Mouse (Mus musculus) hindbrain, embryonic 12.5 days (tissue): ENCODE results near the gene Auh. TPM values are rescaled to one million over a fixed set of nuclear protein-coding genes. Genes with fewer than 3 reads are reported as not detected.
A peak's percentile ranks its signal among the peaks of the same experiment; 100 is the strongest.

ENCODE experiments used
- ATAC-seq: fragments of 200-750 bp; cut with Nextera tagmentation; 2 replicates; pipeline ENCODE4 v1.8.0; 2017; ENCODE audit warnings: moderate TSS enrichment; ENCODE audit not compliant: low FRiP score
- H3K27ac ChIP-seq: fragments of 300-500 bp; sonication (generic); 2 replicates; pipeline ENCODE4 v1.5.1; 2016; ENCODE audit warnings: mild to moderate bottlenecking
- H3K27me3 ChIP-seq: fragments of 300-500 bp; sonication (generic); 2 replicates; pipeline ENCODE4 v1.6.1; 2016; ENCODE audit warnings: mild to moderate bottlenecking
- H3K36me3 ChIP-seq: fragments of 300-500 bp; sonication (generic); 2 replicates; pipeline ENCODE4 v1.6.1; 2016; ENCODE audit warnings: mild to moderate bottlenecking
- H3K4me1 ChIP-seq: fragments of 300-500 bp; sonication (generic); 2 replicates; pipeline ENCODE4 v1.6.1; 2016
- H3K4me2 ChIP-seq: fragments of 300-500 bp; sonication (generic); replicated peaks from 2 replicates; pipeline ENCODE4 v1.6.1; 2016; ENCODE audit warnings: mild to moderate bottlenecking
- H3K4me3 ChIP-seq: fragments of 300-500 bp; sonication (generic); 2 replicates; pipeline ENCODE4 v1.5.1; 2016; ENCODE audit warnings: mild to moderate bottlenecking
- H3K9ac ChIP-seq: fragments of 300-500 bp; sonication (generic); 2 replicates; pipeline ENCODE4 v1.6.1; 2016; ENCODE audit warnings: mild to moderate bottlenecking, moderate library complexity
- H3K9me3 ChIP-seq: fragments of 300-500 bp; sonication (generic); replicated peaks from 2 replicates; pipeline ENCODE4 v1.6.1; 2016; ENCODE audit warnings: mild to moderate bottlenecking
- WGBS: fragments of 180-500 bp; shearing (Covaris S2); methylation state at CpG from one replicate; pipeline ENCODE4 v1.1.7; 2016; 5-methylcytosine and 5-hydroxymethylcytosine counted together
- polyA plus RNA-seq: library from polyadenylated mRNA; unstranded; fragments of >200 nt; fragmentation: Nextera tagmentation; extraction: Ambion mirVana; gene quantifications from 2 replicates; pipeline ENCODE4 v1.2.1, GENCODE M21; 2016

Auh gene
- polyA plus RNA-seq, 1 experiment from 2014 or later: 47.7 TPM

DNA sequence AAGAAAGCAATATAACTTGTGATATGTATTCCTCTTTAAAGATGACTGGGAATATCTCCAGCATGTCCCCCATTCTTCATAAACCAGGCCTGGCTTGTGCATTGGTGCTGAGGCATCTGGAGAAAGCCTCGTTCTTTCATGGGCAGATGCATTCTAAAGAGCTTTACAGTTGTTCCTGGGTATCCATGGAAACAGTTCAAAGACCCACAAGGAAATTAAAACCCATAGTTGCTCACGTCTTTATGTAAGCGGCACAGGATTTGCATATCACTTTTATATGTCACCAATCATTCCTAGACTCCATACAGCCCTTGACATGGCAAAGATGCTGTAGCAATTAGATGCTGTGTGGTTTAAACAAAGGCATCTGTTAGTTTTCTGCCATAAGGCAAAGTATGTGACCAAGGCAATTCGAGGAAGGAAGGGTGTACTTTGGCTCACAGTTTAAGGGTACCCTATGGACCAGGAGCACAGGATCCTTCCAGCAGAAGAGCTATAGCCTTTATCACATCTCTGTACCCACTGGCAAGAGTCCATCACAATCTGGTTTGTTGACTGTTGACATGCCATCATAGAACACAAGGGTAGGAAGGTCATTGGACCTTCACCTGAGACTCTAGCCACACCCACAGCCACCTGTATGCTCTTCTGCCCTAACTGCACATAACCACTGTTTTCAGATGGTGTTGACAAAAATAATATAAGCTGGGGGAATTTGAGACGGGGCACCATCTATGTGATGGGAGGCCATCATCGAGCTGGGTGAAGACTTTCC lies 24.5 kb upstream of the Auh start:
- WGBS: 68% methylated on average over 6 of the region's 6 CpGs
- Histone ChIP-seq H3K4me1 (no peaks in the 10 kb centered on the region), H3K4me3 (no peak overlapping the region), H3K9ac (no peak overlapping the region), H3K4me2 (no peak overlapping the region), H3K27ac (no peak overlapping the region), H3K27me3 (no peaks in the 10 kb centered on the region), H3K9me3 (no peaks in the 10 kb centered on the region), H3K36me3 (no peaks in the 10 kb centered on the region)
- ATAC-seq: no peak

DNA sequence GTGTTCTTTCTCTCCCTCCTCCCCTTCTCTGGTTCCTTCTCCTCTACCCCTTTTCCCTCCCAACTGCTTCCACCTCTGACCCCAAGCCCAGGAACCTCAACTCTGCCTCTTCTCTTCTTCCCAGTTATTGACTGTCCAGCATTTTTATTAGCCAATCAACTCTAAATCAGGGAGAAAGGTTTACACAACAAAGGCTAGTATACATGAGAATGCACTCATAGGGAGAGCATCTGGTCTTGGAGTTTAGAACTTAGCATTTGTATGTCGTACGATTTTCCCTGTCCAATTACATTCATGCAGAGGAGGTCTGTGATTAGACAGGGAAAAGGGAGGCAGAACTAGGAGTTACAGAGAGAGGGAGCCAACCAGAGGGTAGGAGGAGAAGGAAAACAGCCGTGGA lies 19.7 kb upstream of the Auh start:
- H3K4me3 ChIP-seq: no peak overlapping the region
- H3K4me2 ChIP-seq: no peak overlapping the region
- no peak overlapping the region for H3K9ac ChIP-seq
- WGBS: 86% methylated on average over 3 of the region's 3 CpGs
- H3K9me3 ChIP-seq: no peaks in the 10 kb centered on the region
- no peak for ATAC-seq
- H3K36me3 ChIP-seq: no peaks in the 10 kb centered on the region
- no peak overlapping the region for H3K27ac ChIP-seq
- H3K4me1 ChIP-seq: no peaks in the 10 kb centered on the region
- no peaks in the 10 kb centered on the region for H3K27me3 ChIP-seq

DNA sequence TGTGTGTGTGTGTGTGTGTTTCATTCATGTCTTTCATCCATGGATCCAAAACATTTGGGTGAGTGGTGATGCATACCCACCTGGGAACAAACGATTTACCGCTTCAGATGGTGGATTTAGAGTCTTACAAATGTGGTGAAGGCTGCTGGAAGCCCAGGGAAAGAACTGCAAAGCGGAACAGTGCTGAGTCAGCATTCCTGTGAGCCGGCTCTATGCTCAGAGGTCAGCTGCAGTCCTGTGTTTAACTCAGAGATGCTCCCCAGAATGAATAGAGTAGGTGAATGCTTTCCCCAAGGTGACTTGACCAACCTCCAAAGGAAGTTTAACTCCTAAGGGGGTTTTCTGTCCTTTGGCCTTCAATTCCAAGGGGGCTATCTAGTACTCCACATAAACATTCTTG lies 18.1 kb upstream of the Auh start:
- WGBS: 69% methylated on average over 4 of the region's 4 CpGs
- H3K9me3 ChIP-seq: no peaks in the 10 kb centered on the region
- H3K9ac ChIP-seq: no peak overlapping the region
- H3K27ac ChIP-seq: no peak overlapping the region
- ATAC-seq: no peak
- H3K4me2 ChIP-seq: no peak overlapping the region
- H3K4me1 ChIP-seq: 0 out of 2 replicates have a peak, but pooled peaks cover 4% of the 10 kb centered on the region
- no peak overlapping the region for H3K4me3 ChIP-seq
- no peaks in the 10 kb centered on the region for H3K36me3 ChIP-seq
- H3K27me3 ChIP-seq: no peaks in the 10 kb centered on the region

GRCm38 (mm10) chr13:52945769-52946168 lies 16.3 kb upstream of the Auh start:
- Histone ChIP-seq H3K4me2 (no peak overlapping the region), H3K4me3 (no peak overlapping the region), H3K36me3 (no peaks in the 10 kb centered on the region), H3K4me1 (0 out of 2 replicates have a peak, but pooled peaks cover 4% of the 10 kb centered on the region), H3K9ac (no peak overlapping the region), H3K27me3 (no peaks in the 10 kb centered on the region), H3K9me3 (no peaks in the 10 kb centered on the region), H3K27ac (no peak overlapping the region)
- no peak for ATAC-seq
- WGBS: 81% methylated on average over 9 of the region's 9 CpGs

- H3K4me3 ChIP-seq: no peak overlapping the region
- 83% methylated on average over 4 of the region's 4 CpGs for WGBS
Observed at GRCm38 (mm10) chr13:52944116-52944515, 14.6 kb upstream of the Auh start.

GRCm38 (mm10) chr13:52942876-52943388 lies 13.5 kb upstream of the Auh start:
- H3K4me3 ChIP-seq: no peak overlapping the region
- no peak overlapping the region for H3K9ac ChIP-seq

More at GRCm38 (mm10) chr13:52944116-52944515, 14.6 kb upstream of the Auh start:
- H3K4me2 ChIP-seq: no peak overlapping the region
- H3K4me1 ChIP-seq: 0 out of 2 replicates have a peak, but pooled peaks cover 4% of the 10 kb centered on the region
- ATAC-seq: no peak
- no peaks in the 10 kb centered on the region for H3K36me3 ChIP-seq
- H3K27me3 ChIP-seq: no peaks in the 10 kb centered on the region
- no peak overlapping the region for H3K27ac ChIP-seq
- H3K9ac ChIP-seq: no peak overlapping the region
- H3K9me3 ChIP-seq: no peaks in the 10 kb centered on the region

GRCm38 (mm10) chr13:52940956-52941355 lies 11.5 kb upstream of the Auh start:
- WGBS: 77% methylated on average over 7 of the region's 7 CpGs
- H3K27me3 ChIP-seq: no peaks in the 10 kb centered on the region
- H3K36me3 ChIP-seq: no peaks in the 10 kb centered on the region
- no peaks in the 10 kb centered on the region for H3K9me3 ChIP-seq
- no peak overlapping the region for H3K27ac ChIP-seq
- no peak overlapping the region for H3K4me2 ChIP-seq
- no peak overlapping the region for H3K4me3 ChIP-seq
- H3K9ac ChIP-seq: no peak overlapping the region
- H3K4me1 ChIP-seq: peaks cover 4% of the 10 kb centered on the region; the same call in 1 of the 2 replicates
- ATAC-seq: no peak

More at GRCm38 (mm10) chr13:52942876-52943388, 13.5 kb upstream of the Auh start:
- no peak overlapping the region for H3K4me2 ChIP-seq
- no peaks in the 10 kb centered on the region for H3K9me3 ChIP-seq
- H3K27me3 ChIP-seq: no peaks in the 10 kb centered on the region
- H3K36me3 ChIP-seq: no peaks in the 10 kb centered on the region
- 0 out of 2 replicates have a peak, but pooled peaks cover 4% of the 10 kb centered on the region for H3K4me1 ChIP-seq
- no peak for ATAC-seq
- H3K27ac ChIP-seq: no peak overlapping the region
- WGBS: 46% methylated on average over 1 of the region's 1 CpGs

DNA sequence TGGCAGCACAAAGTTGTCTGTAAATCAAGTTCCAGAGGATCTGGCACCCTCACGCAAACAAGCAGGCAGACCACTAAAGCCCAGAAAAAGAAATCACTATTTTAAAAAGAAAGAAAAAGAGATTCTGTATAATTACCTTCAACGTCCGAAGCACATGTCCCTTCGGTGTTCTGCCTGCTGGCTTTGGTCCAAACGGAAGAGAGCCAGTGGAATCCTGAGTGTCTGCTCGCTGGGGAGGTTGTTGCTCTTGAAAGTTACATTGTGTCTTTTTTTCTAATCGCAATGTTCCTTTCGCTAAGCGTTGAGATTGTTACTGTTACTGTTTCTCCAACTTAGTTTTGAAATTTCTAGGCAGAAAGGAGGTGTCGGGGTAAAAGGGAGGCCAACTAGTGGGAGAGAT lies 1.1 kb upstream of the Auh start:
- Histone ChIP-seq H3K9ac (no peak overlapping the region), H3K4me2 (no peak overlapping the region), H3K4me3 (no peak overlapping the region), H3K36me3 (no peaks in the 10 kb centered on the region), H3K27me3 (no peaks in the 10 kb centered on the region), H3K27ac (no peak overlapping the region), H3K9me3 (no peaks in the 10 kb centered on the region), H3K4me1 (peaks cover 21% of the 10 kb centered on the region)
- WGBS: 55% methylated on average over 10 of the region's 10 CpGs
- no peak for ATAC-seq

DNA sequence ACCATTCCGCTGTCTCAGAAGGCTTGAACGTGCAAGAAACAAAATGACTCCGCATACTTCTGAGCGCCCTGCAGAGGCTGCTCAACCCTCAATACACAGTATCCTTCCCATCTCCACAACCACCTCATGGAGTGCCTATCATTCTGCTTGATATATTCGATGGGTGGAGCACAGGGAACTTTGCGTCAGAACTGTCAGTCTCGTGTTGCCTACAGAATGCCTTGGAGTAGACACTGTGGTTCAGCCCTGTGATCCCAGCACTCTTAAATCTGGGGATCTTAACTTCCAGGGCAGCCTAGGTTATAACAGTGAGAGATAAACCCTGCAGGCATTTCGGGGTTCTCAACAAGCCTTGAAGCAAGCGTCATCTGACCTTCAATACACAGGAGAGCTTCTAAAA lies 1.1 kb downstream of the Auh start:
- H3K9ac ChIP-seq: peak overlapping the region; percentile 75; the same call in 1 of the 2 replicates
- ATAC-seq: no peak
- H3K27me3 ChIP-seq: no peaks in the 10 kb centered on the region

DNA sequence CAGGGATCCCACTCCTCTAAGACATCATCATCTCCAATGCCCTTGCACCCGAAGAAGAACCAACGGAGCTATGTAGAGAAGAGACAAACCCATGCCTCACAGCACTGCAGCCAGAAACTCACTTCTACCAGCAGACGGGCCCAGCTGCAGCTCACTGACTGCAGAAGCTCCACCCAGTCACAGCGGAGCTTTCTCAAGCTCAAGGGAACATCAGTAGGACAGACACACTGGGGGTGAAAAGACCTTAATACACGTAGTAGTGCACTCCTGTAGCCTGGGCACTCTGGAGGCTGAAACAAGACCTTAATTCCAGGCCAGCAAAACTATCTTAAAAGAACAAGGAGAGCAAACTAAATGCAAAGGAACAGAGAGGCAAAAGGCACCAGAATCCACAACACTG lies 5.0 kb downstream of the Auh start:
- Histone ChIP-seq H3K27me3 (no peaks in the 10 kb centered on the region), H3K9ac (no peak overlapping the region), H3K9me3 (no peaks in the 10 kb centered on the region), H3K4me3 (no peak overlapping the region), H3K4me1 (peaks cover 23% of the 10 kb centered on the region), H3K4me2 (no peak overlapping the region), H3K27ac (no peak overlapping the region), H3K36me3 (no peaks in the 10 kb centered on the region)
- WGBS: 71% methylated on average over 5 of the region's 5 CpGs
- no peak for ATAC-seq

More for the DNA sequence above, 1.1 kb downstream of the Auh start:
- Histone ChIP-seq H3K4me3 (peak overlapping the region; percentile 83), H3K9me3 (no peaks in the 10 kb centered on the region), H3K4me1 (peaks cover 21% of the 10 kb centered on the region), H3K36me3 (no peaks in the 10 kb centered on the region), H3K27ac (no peak overlapping the region), H3K4me2 (peak overlapping the region; percentile 59)
- WGBS: 74% methylated on average over 9 of the region's 9 CpGs

DNA sequence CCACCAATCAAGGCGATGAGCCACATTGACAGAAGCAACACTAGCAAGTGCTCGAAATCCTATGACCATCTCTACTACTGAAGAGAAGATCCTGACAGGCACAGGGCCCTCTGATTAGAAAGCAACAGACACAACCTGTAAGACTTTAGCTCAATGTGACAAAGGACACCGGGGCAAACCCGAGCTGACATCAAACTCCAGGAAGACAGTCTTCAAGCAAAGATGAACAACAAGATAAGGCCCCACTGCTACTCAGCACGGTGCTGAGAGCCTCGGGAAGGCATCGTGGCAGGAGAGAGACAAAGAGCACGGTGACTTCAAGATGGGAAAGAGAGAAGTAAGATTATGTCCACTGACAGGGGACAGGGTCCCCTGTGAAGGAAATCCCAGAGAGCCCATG lies 7.5 kb downstream of the Auh start:
- H3K4me2 ChIP-seq: no peak overlapping the region
- peaks cover 6% of the 10 kb centered on the region; the same call in 1 of the 2 replicates for H3K4me1 ChIP-seq
- ATAC-seq: no peak
- 82% methylated on average over 8 of the region's 8 CpGs for WGBS
- H3K9ac ChIP-seq: no peak overlapping the region
- H3K36me3 ChIP-seq: no peaks in the 10 kb centered on the region
- no peak overlapping the region for H3K27ac ChIP-seq
- H3K27me3 ChIP-seq: no peaks in the 10 kb centered on the region
- no peaks in the 10 kb centered on the region for H3K9me3 ChIP-seq
- no peak overlapping the region for H3K4me3 ChIP-seq

- Histone ChIP-seq H3K36me3 (no peaks in the 10 kb centered on the region), H3K9me3 (no peaks in the 10 kb centered on the region), H3K9ac (no peak overlapping the region), H3K27ac (no peak overlapping the region), H3K4me1 (peaks cover 9% of the 10 kb centered on the region), H3K27me3 (no peaks in the 10 kb centered on the region), H3K4me3 (no peak overlapping the region), H3K4me2 (no peak overlapping the region)
- no peak for ATAC-seq
- WGBS: 76% methylated on average over 7 of the region's 7 CpGs
Observed at GRCm38 (mm10) chr13:52921065-52921825, 8.2 kb downstream of the Auh start.
